Mouse (Mus musculus) liver, embryonic 16.5 days (tissue): ENCODE measurements around the gene Grap2. TPM values are rescaled to one million over a fixed set of nuclear protein-coding genes. Genes with fewer than 3 reads are reported as not detected.

ENCODE experiments used
- ATAC-seq: fragments of 200-750 bp; cut with Nextera tagmentation; 2 replicates; pipeline ENCODE4 v1.8.0; 2017; ENCODE audit warnings: low read depth, mild to moderate bottlenecking, moderate number of reproducible peaks, moderate library complexity
- H3K27ac ChIP-seq: fragments of 300-500 bp; sonication (generic); 2 replicates; pipeline ENCODE4 v1.5.1; 2014; ENCODE audit warnings: mild to moderate bottlenecking, low read length
- H3K27me3 ChIP-seq: fragments of 300-500 bp; sonication (generic); 2 replicates; pipeline ENCODE4 v1.6.1; 2014; ENCODE audit warnings: low read depth, low read length, mixed read lengths; ENCODE audit not compliant: control insufficient read depth, insufficient read depth
- H3K36me3 ChIP-seq: fragments of 300-500 bp; sonication (generic); 2 replicates; pipeline ENCODE4 v1.6.1; 2014; ENCODE audit warnings: mild to moderate bottlenecking; ENCODE audit not compliant: control insufficient read depth, insufficient read depth
- H3K4me1 ChIP-seq: fragments of 300-500 bp; sonication (generic); 2 replicates; pipeline ENCODE4 v1.6.1; 2014; ENCODE audit warnings: low read depth, low read length, mixed read lengths; ENCODE audit not compliant: control insufficient read depth
- H3K4me2 ChIP-seq: fragments of 300-500 bp; sonication (generic); 2 replicates; pipeline ENCODE4 v1.6.1; 2014; ENCODE audit warnings: low read depth, low read length, mixed read lengths
- H3K4me3 ChIP-seq: fragments of 300-500 bp; sonication (generic); 2 replicates; pipeline ENCODE4 v1.5.1; 2014; ENCODE audit warnings: low read depth, mild to moderate bottlenecking, low read length
- H3K9ac ChIP-seq: fragments of 300-500 bp; sonication (generic); 2 replicates; pipeline ENCODE4 v1.6.1; 2014; ENCODE audit warnings: low read depth, low read length
- H3K9me3 ChIP-seq: fragments of 300-500 bp; sonication (generic); replicated peaks from 2 replicates; pipeline ENCODE4 v1.6.1; 2016; ENCODE audit warnings: low read length; ENCODE audit not compliant: control insufficient read depth
- WGBS: fragments of 180-500 bp; shearing (Covaris S2); extraction: QIAGEN DNeasy Blood & Tissue Kit; methylation state at CpG from one replicate; pipeline ENCODE4 v1.1.7; 2014; ENCODE audit not compliant: insufficient replicate concordance; 5-methylcytosine and 5-hydroxymethylcytosine counted together
- polyA plus RNA-seq: library from polyadenylated mRNA; unstranded; fragments of >200 nt; fragmentation: Nextera tagmentation; extraction: Ambion mirVana; gene quantifications from 2 replicates; pipeline ENCODE4 v1.2.1, GENCODE M21; 2015

The Grap2 gene
- polyA plus RNA-seq, 1 experiment from 2014 or later: 12.7 TPM

- no peak for ATAC-seq
- whole genome bisulfite sequencing: 54% methylated on average over 4 of the region's 4 CpGs
These were observed 13.9 kb downstream of the Grap2 start for GRCm38 (mm10) chr15:80586296-80586695.

GRCm38 (mm10) chr15:80590641-80591040 is 18.2 kb downstream of the Grap2 start:
- 57% methylated on average over 5 of the region's 5 CpGs for WGBS
- peaks cover 3% of the 10 kb centered on the region; the same call in 1 of the 2 replicates for H3K27me3 ChIP-seq
- no peak overlapping the region for H3K4me3 ChIP-seq
- H3K9ac ChIP-seq: no peak overlapping the region
- H3K4me1 ChIP-seq: no peaks in the 10 kb centered on the region
- no peak overlapping the region for H3K4me2 ChIP-seq
- H3K9me3 ChIP-seq: no peaks in the 10 kb centered on the region
- no peaks in the 10 kb centered on the region for H3K36me3 ChIP-seq
- H3K27ac ChIP-seq: no peak overlapping the region
- no peak for ATAC-seq

More at GRCm38 (mm10) chr15:80586296-80586695, 13.9 kb downstream of the Grap2 start:
- no peak overlapping the region for H3K4me3 ChIP-seq
- H3K27ac ChIP-seq: no peak overlapping the region
- H3K4me1 ChIP-seq: peaks cover 7% of the 10 kb centered on the region
- peaks cover 3% of the 10 kb centered on the region; the same call in 1 of the 2 replicates for H3K27me3 ChIP-seq
- no peak overlapping the region for H3K4me2 ChIP-seq
- no peaks in the 10 kb centered on the region for H3K9me3 ChIP-seq
- no peak overlapping the region for H3K9ac ChIP-seq
- H3K36me3 ChIP-seq: no peaks in the 10 kb centered on the region

- H3K9ac ChIP-seq: no peak overlapping the region
- H3K27ac ChIP-seq: no peak overlapping the region
- H3K4me2 ChIP-seq: no peak overlapping the region
- H3K9me3 ChIP-seq: no peaks in the 10 kb centered on the region
- 71% methylated on average over 6 of the region's 6 CpGs for WGBS
- no peaks in the 10 kb centered on the region for H3K36me3 ChIP-seq
- ATAC-seq: no peak
- no peaks in the 10 kb centered on the region for H3K4me1 ChIP-seq
- H3K4me3 ChIP-seq: no peak overlapping the region
- H3K27me3 ChIP-seq: 0 out of 2 replicates have a peak, but pooled peaks cover 3% of the 10 kb centered on the region
These were observed 20.3 kb downstream of the Grap2 start for GRCm38 (mm10) chr15:80592737-80593136.

GRCm38 (mm10) chr15:80593877-80594276 is 21.5 kb downstream of the Grap2 start:
- WGBS: 49% methylated on average over 5 of the region's 5 CpGs
- Histone ChIP-seq H3K4me1 (peaks cover 4% of the 10 kb centered on the region), H3K9ac (no peak overlapping the region), H3K9me3 (no peaks in the 10 kb centered on the region), H3K36me3 (no peaks in the 10 kb centered on the region), H3K4me3 (no peak overlapping the region), H3K27me3 (peaks cover 3% of the 10 kb centered on the region; the same call in 1 of the 2 replicates), H3K27ac (no peak overlapping the region), H3K4me2 (no peak overlapping the region)
- ATAC-seq: no peak

- peak overlapping the region; percentile 64 for H3K4me2 ChIP-seq
- no peak overlapping the region for H3K9ac ChIP-seq
- no peaks in the 10 kb centered on the region; the same call in 1 of the 2 replicates for H3K27me3 ChIP-seq
- no peaks in the 10 kb centered on the region for H3K9me3 ChIP-seq
- no peaks in the 10 kb centered on the region for H3K36me3 ChIP-seq
- H3K4me3 ChIP-seq: peak overlapping the region; percentile 41; the same call in 1 of the 2 replicates
- H3K4me1 ChIP-seq: peaks cover 14% of the 10 kb centered on the region
- no peak for ATAC-seq
- no peak overlapping the region for H3K27ac ChIP-seq
- 67% methylated on average over 12 of the region's 12 CpGs for WGBS
These were observed 26.4 kb downstream of the Grap2 start for GRCm38 (mm10) chr15:80598750-80599149.

GRCm38 (mm10) chr15:80599213-80599750 is 26.9 kb downstream of the Grap2 start:
- 0 out of 2 replicates have a peak overlapping the region, but pooled peaks have one; percentile 9 for H3K27ac ChIP-seq
- H3K4me3 ChIP-seq: peak overlapping the region; percentile 41

GRCm38 (mm10) chr15:80599843-80600242 is 27.4 kb downstream of the Grap2 start:
- Histone ChIP-seq H3K27ac (no peak overlapping the region), H3K27me3 (no peaks in the 10 kb centered on the region; the same call in 1 of the 2 replicates), H3K4me1 (peaks cover 14% of the 10 kb centered on the region), H3K9ac (no peak overlapping the region), H3K4me3 (peak overlapping the region; percentile 41), H3K36me3 (no peaks in the 10 kb centered on the region), H3K9me3 (no peaks in the 10 kb centered on the region), H3K4me2 (peak overlapping the region; percentile 64)
- ATAC-seq: no peak
- WGBS: 58% methylated on average over 4 of the region's 4 CpGs

More at GRCm38 (mm10) chr15:80599213-80599750, 26.9 kb downstream of the Grap2 start:
- H3K4me1 ChIP-seq: peaks cover 14% of the 10 kb centered on the region
- peak overlapping the region; percentile 64 for H3K4me2 ChIP-seq
- ATAC-seq: peak; percentile 93
- 14% methylated on average over 16 of the region's 16 CpGs for WGBS
- peak overlapping the region; percentile 18; the same call in 1 of the 2 replicates for H3K9ac ChIP-seq
- no peaks in the 10 kb centered on the region; the same call in 1 of the 2 replicates for H3K27me3 ChIP-seq
- H3K36me3 ChIP-seq: no peaks in the 10 kb centered on the region
- H3K9me3 ChIP-seq: no peaks in the 10 kb centered on the region

- WGBS: 61% methylated on average over 7 of the region's 7 CpGs
These were observed 29.1 kb downstream of the Grap2 start for GRCm38 (mm10) chr15:80601456-80601855.

GRCm38 (mm10) chr15:80602487-80602886 is 30.1 kb downstream of the Grap2 start:
- Histone ChIP-seq H3K36me3 (no peaks in the 10 kb centered on the region), H3K27ac (no peak overlapping the region), H3K9ac (no peak overlapping the region), H3K4me3 (no peak overlapping the region), H3K27me3 (no peaks in the 10 kb centered on the region; the same call in 1 of the 2 replicates), H3K9me3 (no peaks in the 10 kb centered on the region), H3K4me1 (peaks cover 14% of the 10 kb centered on the region), H3K4me2 (no peak overlapping the region)
- 58% methylated on average over 7 of the region's 7 CpGs for WGBS
- ATAC-seq: no peak

More at GRCm38 (mm10) chr15:80601456-80601855, 29.1 kb downstream of the Grap2 start:
- no peak for ATAC-seq
- no peaks in the 10 kb centered on the region; the same call in 1 of the 2 replicates for H3K27me3 ChIP-seq
- no peaks in the 10 kb centered on the region for H3K9me3 ChIP-seq
- H3K36me3 ChIP-seq: no peaks in the 10 kb centered on the region
- H3K4me2 ChIP-seq: no peak overlapping the region
- no peak overlapping the region for H3K4me3 ChIP-seq
- H3K27ac ChIP-seq: no peak overlapping the region
- peaks cover 14% of the 10 kb centered on the region for H3K4me1 ChIP-seq
- H3K9ac ChIP-seq: no peak overlapping the region
